Mouse (Mus musculus): ENCODE measurements around the gene Lipi. TPM values are rescaled to one million over a fixed set of nuclear protein-coding genes. Genes with fewer than 3 reads are reported as not detected.

Lipi gene
- not detected for total RNA-seq (2023)

GRCm38 (mm10) chr16:75585961-75586360, at the start of gene Lipi:
Gene Lipi, minus strand, starts transcription at chr16:75586061.

GRCm38 (mm10) chr16:75592671-75593500, 7.0 kb upstream of the Lipi start, which contains the start of gene Rbm11:
Gene Rbm11, plus strand, starts transcription at chr16:75592844.

Other genes with a start within 250 kb of the Lipi start
- under 1 TPM in 1 of 2 experiments, not detected in 1; 0.26 TPM for gene Rbm11, start 6.8 kb upstream of the Lipi start, total RNA-seq (2023)
- 10 to 100 TPM; 24.0 to 25.0 TPM for gene Hspa13, start 181.0 kb upstream of the Lipi start, total RNA-seq (2023)

Measured in neutrophil, adult 59 days (primary cell).